Mouse (Mus musculus): ENCODE data around the gene Atg13.

Gene Atg13

GRCm38 (mm10) chr2:91649152-91649551 is 61.2 kb downstream of the Atg13 start:
- no peak for DNase-seq (ENCODE audit: low spot score)

- DNase-seq (ENCODE audit: low spot score), result peak; percentile 75
Measured at GRCm38 (mm10) chr2:91646733-91647132, 63.6 kb downstream of the Atg13 start.

- DNase-seq (ENCODE audit: low spot score), result no peak
Measured at GRCm38 (mm10) chr2:91645811-91646210, 64.6 kb downstream of the Atg13 start.

GRCm38 (mm10) chr2:91645354-91645753 is 65.0 kb downstream of the Atg13 start:
- no peak for DNase-seq (ENCODE audit: low spot score)

GRCm38 (mm10) chr2:91644021-91644420 is 66.4 kb downstream of the Atg13 start:
- DNase-seq (ENCODE audit: low spot score), result no peak

- no peak for DNase-seq (ENCODE audit: low spot score)
Measured at GRCm38 (mm10) chr2:91642825-91643415, 67.5 kb downstream of the Atg13 start.

- no peak for DNase-seq (ENCODE audit: low spot score)
Measured at GRCm38 (mm10) chr2:91638931-91639330, 71.4 kb downstream of the Atg13 start.

- no peak for DNase-seq (ENCODE audit: low spot score)
Measured at GRCm38 (mm10) chr2:91636727-91637338, 73.5 kb downstream of the Atg13 start.

- DNase-seq (ENCODE audit: low spot score), result no peak
Measured at GRCm38 (mm10) chr2:91636229-91636628, 74.1 kb downstream of the Atg13 start, which contains the start of gene F2. F2 (minus strand) TSS chr2:91636414.

- DNase-seq (ENCODE audit: low spot score), result no peak
Measured at GRCm38 (mm10) chr2:91635486-91635885, 74.9 kb downstream of the Atg13 start.

GRCm38 (mm10) chr2:91634841-91635240 is 75.5 kb downstream of the Atg13 start:
- DNase-seq (ENCODE audit: low spot score), result no peak

- DNase-seq (ENCODE audit: low spot score), result no peak
Measured at GRCm38 (mm10) chr2:91633334-91633977, 76.9 kb downstream of the Atg13 start.

- DNase-seq (ENCODE audit: low spot score), result no peak
Measured at GRCm38 (mm10) chr2:91632316-91632715, 78.1 kb downstream of the Atg13 start.

- no peak for DNase-seq (ENCODE audit: low spot score)
Measured at GRCm38 (mm10) chr2:91631826-91632225, 78.5 kb downstream of the Atg13 start.

- no peak for DNase-seq (ENCODE audit: low spot score)
Measured at GRCm38 (mm10) chr2:91630384-91630783, 80.0 kb downstream of the Atg13 start.

- DNase-seq (ENCODE audit: low spot score), result no peak
Measured at GRCm38 (mm10) chr2:91629682-91630081, 80.7 kb downstream of the Atg13 start.

GRCm38 (mm10) chr2:91628171-91628570 is 82.2 kb downstream of the Atg13 start:
- DNase-seq (ENCODE audit: low spot score), result no peak

- DNase-seq (ENCODE audit: low spot score), result no peak
Measured at GRCm38 (mm10) chr2:91627486-91627885, 82.9 kb downstream of the Atg13 start.

Measured in embryo, embryonic 10.5 days (tissue).